Mouse (Mus musculus): ENCODE measurements around the gene Olfr173. TPM values are rescaled to one million over a fixed set of nuclear protein-coding genes. Genes with fewer than 3 reads are reported as not detected.

Gene Olfr173
- total RNA-seq (2015; ENCODE audit: low replicate concordance), result not detected in 2 replicates
- total RNA-seq (2017; ENCODE audit: low replicate concordance), result not detected in 2 replicates

DNA sequence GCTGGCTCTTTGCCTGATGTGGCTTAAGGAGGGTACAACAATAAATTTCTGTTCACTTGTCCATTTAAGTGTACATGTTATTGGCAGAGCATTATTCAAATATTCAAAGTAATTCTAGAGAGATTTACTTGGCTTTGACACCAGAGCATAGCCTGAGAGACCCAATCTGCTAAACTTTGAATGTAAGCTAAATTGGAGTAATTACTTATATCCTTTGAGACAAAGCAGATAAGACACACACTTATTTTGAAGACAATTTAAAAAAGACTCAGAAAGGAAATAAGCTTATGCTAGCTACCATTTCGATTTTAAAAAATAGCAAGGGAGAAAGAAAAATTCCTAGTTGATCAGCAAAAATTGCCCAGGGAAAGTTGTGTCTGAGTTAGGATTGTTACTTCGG, at the start of gene Olfr173:
TSS of gene Olfr173 (minus strand) at position 101 of the 400 bp plus-strand sequence.
- no peak for ATAC-seq (replicated peaks; ENCODE audit: low FRiP score, poor library complexity, severe bottlenecking)

DNA sequence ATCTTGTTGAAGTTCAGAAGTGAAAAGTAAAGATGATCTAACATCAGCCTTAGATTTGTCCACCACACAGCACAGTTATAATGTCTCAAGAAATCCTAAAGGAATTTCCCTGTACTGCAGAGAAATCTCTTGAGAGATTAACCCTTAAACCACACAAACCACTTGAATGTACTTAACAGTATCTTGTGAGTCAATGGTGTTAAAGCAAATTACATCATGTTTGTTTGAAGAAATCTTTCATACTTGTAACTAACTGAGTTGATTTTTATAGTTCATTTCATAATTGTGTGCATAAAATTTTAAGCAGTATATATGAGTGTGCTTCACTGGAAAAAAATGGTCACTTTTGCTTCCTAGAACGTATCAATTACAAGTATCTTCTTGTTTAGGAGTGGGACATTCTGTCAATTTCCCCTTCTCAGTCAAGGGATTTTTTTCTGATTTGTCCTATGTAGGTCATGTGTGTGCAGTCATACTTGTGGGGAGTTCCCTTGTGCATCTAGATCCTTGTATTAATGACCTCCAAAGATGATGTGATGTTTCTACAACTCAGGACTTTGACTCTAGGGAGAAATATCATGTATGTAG, 26.8 kb upstream of the Olfr173 start, which contains the start of gene Olfr175-ps1:
TSS of gene Olfr175-ps1 (minus strand) at position 51 of the 588 bp plus-strand sequence.
- no peak for ATAC-seq (replicated peaks; ENCODE audit: low FRiP score, poor library complexity, severe bottlenecking)

GRCm38 (mm10) chr16:58763076-58763475, 37.0 kb downstream of the Olfr173 start, which contains the start of gene Olfr172:
Gene Olfr172, minus strand, starts transcription at chr16:58763176.
- ATAC-seq (replicated peaks; ENCODE audit: low FRiP score, poor library complexity, severe bottlenecking), result no peak

DNA sequence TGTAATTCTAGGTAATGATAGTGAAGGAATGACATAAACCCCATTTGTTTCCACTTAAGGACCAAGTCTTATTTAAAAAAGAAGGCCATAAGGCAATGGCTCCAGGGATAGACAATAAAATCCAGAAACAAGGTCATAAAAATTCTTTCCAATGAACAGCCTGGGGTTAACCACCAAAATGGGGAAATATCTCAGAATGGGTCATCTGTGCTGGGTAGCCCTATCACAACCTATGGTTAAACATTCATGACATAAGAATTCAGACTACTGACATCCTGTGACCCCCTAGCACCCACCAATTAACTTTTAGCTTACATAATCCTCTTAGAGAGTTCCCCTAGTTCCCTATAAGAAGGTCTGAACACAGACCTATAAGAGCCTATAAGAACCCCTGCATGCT, 43.9 kb downstream of the Olfr173 start:
- ATAC-seq (replicated peaks; ENCODE audit: low FRiP score, poor library complexity, severe bottlenecking), result no peak

DNA sequence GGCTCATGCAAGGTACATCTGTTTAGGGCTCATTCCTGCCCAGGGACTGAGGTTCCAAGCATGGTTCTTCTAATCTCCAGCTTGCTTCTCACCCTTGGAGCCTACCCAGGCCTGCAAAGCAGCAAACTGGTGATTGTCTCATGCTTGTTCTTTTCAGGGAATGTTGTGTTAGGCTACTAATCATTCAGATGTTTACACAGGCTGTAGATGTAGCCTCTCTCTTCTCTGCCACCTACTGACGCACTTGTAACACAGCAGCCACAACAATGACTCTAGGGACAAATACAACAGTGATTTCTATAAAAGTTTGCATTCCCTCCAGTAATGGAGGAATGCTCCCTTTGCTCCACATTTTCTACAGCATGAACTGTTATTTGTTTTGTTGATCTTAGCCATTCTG, 48.8 kb downstream of the Olfr173 start:
- no peak for ATAC-seq (replicated peaks; ENCODE audit: low FRiP score, poor library complexity, severe bottlenecking)

GRCm38 (mm10) chr16:58746715-58747114, 53.4 kb downstream of the Olfr173 start:
- ATAC-seq (replicated peaks; ENCODE audit: low FRiP score, poor library complexity, severe bottlenecking), result no peak

Other genes starting within 250 kb of the Olfr173 start
- not detected in 2 replicates for gene Gm813, start 183.3 kb downstream of the Olfr173 start, total RNA-seq (2015; ENCODE audit: low replicate concordance)
- not detected in 2 replicates for gene Gm813, start 183.3 kb downstream of the Olfr173 start, total RNA-seq (2017; ENCODE audit: low replicate concordance)
- not detected in 2 replicates for gene E330017A01Rik, start 161.5 kb downstream of the Olfr173 start, total RNA-seq (2015; ENCODE audit: low replicate concordance)
- not detected in 2 replicates for gene E330017A01Rik, start 161.5 kb downstream of the Olfr173 start, total RNA-seq (2017; ENCODE audit: low replicate concordance)
- 1,198 and 1,327 TPM in 2 replicates for gene Cpox, start 130.0 kb downstream of the Olfr173 start, total RNA-seq (2015; ENCODE audit: low replicate concordance)
- gene Cpox, start 130.0 kb downstream of the Olfr173 start, total RNA-seq (2017; ENCODE audit: low replicate concordance), result 966 and 1,012 TPM in 2 replicates
- gene Gpr15, start 81.2 kb downstream of the Olfr173 start, total RNA-seq (2015; ENCODE audit: low replicate concordance), result 1.1 TPM in 1 of 2 replicates, not detected in the other
- gene Gpr15, start 81.2 kb downstream of the Olfr173 start, total RNA-seq (2017; ENCODE audit: low replicate concordance), result not detected in 2 replicates
- 27.2 and 30.6 TPM in 2 replicates for gene Cldnd1, start 72.4 kb downstream of the Olfr173 start, total RNA-seq (2015; ENCODE audit: low replicate concordance)
- 15.5 and 16.9 TPM in 2 replicates for gene Cldnd1, start 72.4 kb downstream of the Olfr173 start, total RNA-seq (2017; ENCODE audit: low replicate concordance)
- not detected in 2 replicates for gene Olfr172, start 37.1 kb downstream of the Olfr173 start, total RNA-seq (2015; ENCODE audit: low replicate concordance)
- not detected in 2 replicates for gene Olfr172, start 37.1 kb downstream of the Olfr173 start, total RNA-seq (2017; ENCODE audit: low replicate concordance)
- gene Olfr175-ps1, start 26.5 kb upstream of the Olfr173 start, total RNA-seq (2015; ENCODE audit: low replicate concordance), result not detected in 2 replicates
- gene Olfr175-ps1, start 26.5 kb upstream of the Olfr173 start, total RNA-seq (2017; ENCODE audit: low replicate concordance), result not detected in 2 replicates
- gene Olfr177, start 74.5 kb upstream of the Olfr173 start, total RNA-seq (2015; ENCODE audit: low replicate concordance), result not detected in 2 replicates
- gene Olfr177, start 74.5 kb upstream of the Olfr173 start, total RNA-seq (2017; ENCODE audit: low replicate concordance), result not detected in 2 replicates
- gene Olfr178, start 91.8 kb upstream of the Olfr173 start, total RNA-seq (2015; ENCODE audit: low replicate concordance), result not detected in 2 replicates
- not detected in 2 replicates for gene Olfr178, start 91.8 kb upstream of the Olfr173 start, total RNA-seq (2017; ENCODE audit: low replicate concordance)
- not detected in 2 replicates for gene Olfr181, start 128.5 kb upstream of the Olfr173 start, total RNA-seq (2015; ENCODE audit: low replicate concordance)
- gene Olfr181, start 128.5 kb upstream of the Olfr173 start, total RNA-seq (2017; ENCODE audit: low replicate concordance), result not detected in 2 replicates
- gene Olfr180, start 129.1 kb upstream of the Olfr173 start, total RNA-seq (2015; ENCODE audit: low replicate concordance), result not detected in 2 replicates
- gene Olfr180, start 129.1 kb upstream of the Olfr173 start, total RNA-seq (2017; ENCODE audit: low replicate concordance), result not detected in 2 replicates
- gene Olfr183, start 195.1 kb upstream of the Olfr173 start, total RNA-seq (2015; ENCODE audit: low replicate concordance), result not detected in 2 replicates
- not detected in 2 replicates for gene Olfr183, start 195.1 kb upstream of the Olfr173 start, total RNA-seq (2017; ENCODE audit: low replicate concordance)
- not detected in 2 replicates for gene Olfr186, start 230.0 kb upstream of the Olfr173 start, total RNA-seq (2015; ENCODE audit: low replicate concordance)
- not detected in 2 replicates for gene Olfr186, start 230.0 kb upstream of the Olfr173 start, total RNA-seq (2017; ENCODE audit: low replicate concordance)
- not detected in 2 replicates for gene Olfr187, start 239.5 kb upstream of the Olfr173 start, total RNA-seq (2015; ENCODE audit: low replicate concordance)
- gene Olfr187, start 239.5 kb upstream of the Olfr173 start, total RNA-seq (2017; ENCODE audit: low replicate concordance), result not detected in 2 replicates